Mouse (Mus musculus) lung, postnatal 14 days (tissue): ENCODE results near the gene Irf2bp1.
A peak's percentile ranks its signal among the peaks of the same experiment; 100 is the strongest.

Experiments used
- DNase-seq: peaks from one replicate; pipeline ENCODE4 v3.0.0; 2021

The Irf2bp1 gene

DNA sequence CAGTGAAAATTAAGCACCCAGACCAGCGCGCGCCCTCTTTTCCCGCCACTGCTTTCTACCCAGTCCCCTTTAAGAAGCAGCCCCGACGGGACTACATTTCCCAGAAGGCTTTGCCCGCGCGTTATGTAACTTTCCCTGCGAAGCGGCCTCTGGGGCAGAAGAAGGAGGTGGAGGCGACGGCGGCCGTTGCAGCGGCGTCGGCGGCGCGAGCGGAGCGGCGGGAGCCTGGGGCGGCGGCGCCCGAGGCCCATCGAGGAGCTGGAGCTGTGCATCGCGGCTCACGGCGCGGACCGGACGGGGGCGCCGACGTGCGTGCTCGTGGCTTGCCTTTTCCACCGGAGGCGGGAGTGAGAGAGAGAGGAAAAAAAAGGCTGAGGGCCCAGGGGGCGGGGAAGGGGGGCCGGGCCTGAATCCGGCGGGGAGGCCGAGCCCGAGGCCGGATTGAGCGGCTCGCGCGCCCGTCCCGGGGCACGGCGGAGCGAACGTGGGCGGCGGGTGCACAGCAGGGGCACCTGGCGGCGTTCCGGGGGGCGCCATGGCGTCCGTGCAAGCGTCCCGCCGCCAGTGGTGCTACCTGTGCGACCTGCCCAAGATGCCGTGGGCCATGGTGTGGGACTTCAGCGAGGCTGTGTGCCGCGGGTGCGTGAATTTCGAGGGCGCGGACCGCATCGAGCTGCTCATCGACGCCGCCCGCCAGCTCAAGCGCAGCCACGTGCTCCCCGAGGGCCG lies at the start of gene Irf2bp1:
Gene Irf2bp1, plus strand, starts transcription at position 143 of the 729 bp plus-strand sequence.
- peak; percentile 94 for DNase-seq

GRCm38 (mm10) chr7:18957569-18958383 lies 46.1 kb upstream of the Irf2bp1 start:
- DNase-seq: peak; percentile 58

- no peak for DNase-seq
These were observed 45.5 kb upstream of the Irf2bp1 start for GRCm38 (mm10) chr7:18958384-18958766.

DNA sequence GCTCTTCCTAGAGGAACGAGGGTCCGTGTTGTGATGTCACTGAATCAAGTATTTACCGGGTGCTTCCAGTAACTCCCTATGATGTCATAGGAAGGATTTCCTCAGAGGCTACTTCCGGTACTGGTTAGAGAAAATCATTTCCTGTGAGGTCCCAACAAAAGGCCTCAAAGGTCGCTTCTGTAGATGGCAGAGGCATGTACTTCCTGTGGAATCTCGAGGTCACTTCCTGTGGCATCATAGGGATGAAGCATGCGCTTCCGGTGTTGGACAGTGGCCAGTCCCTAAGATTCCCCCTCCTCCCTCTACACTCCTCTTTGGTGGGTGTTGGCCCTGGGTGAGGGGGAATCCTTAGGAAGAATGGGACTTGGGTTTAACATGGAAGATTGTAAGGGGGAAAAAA lies 44.4 kb upstream of the Irf2bp1 start:
- DNase-seq: peak; percentile 55

GRCm38 (mm10) chr7:18962171-18962792 lies 41.6 kb upstream of the Irf2bp1 start:
- no peak for DNase-seq

DNA sequence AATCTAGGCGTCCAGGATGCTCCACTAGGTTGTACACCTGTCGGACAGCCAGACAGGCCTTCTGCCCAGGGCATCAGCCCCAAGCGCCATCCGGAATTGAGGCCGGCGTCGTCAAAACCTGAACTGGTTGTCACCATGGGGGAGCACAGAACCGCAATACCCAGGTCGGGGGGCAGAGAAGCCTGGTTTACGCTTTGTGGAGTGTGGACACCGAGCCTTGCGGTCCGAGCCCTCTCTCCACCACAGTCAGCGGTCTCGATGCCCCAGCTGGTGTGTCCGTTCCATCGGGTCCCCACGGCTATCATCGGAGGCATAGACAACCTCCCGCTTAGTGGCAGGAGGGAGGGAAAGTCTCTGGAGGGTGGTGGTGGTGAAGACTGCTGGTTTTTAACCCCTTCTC lies 41.0 kb upstream of the Irf2bp1 start:
- no peak for DNase-seq

- DNase-seq: no peak
These were observed 40.5 kb upstream of the Irf2bp1 start for GRCm38 (mm10) chr7:18963294-18963843.

GRCm38 (mm10) chr7:18965312-18965711 lies 38.5 kb upstream of the Irf2bp1 start:
- DNase-seq: no peak

GRCm38 (mm10) chr7:18967603-18968002 lies 36.2 kb upstream of the Irf2bp1 start:
- DNase-seq: no peak

- DNase-seq: no peak
These were observed 32.9 kb upstream of the Irf2bp1 start for GRCm38 (mm10) chr7:18970956-18971355.

- DNase-seq: no peak
These were observed 25.5 kb upstream of the Irf2bp1 start for GRCm38 (mm10) chr7:18978381-18978780.

DNA sequence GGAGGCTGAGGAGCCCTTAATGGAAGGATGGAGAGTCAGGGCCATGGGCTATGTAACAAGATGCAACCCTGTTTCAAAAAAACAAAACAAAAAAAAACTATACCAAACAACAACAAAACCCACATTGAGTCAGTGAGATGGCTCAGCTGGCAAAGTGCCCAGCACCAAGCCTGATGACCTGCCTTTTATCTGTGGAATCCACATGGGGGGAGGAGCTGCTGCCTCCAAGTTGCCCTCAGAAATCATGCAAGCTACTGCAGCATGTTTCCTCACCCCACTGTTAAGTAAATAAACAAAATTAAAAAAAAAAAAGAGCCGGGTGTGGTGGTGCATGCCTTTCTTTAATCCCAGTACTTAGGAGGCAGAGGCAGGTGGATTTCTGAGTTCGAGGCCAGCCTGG lies 17.3 kb upstream of the Irf2bp1 start:
- DNase-seq: no peak

GRCm38 (mm10) chr7:18987100-18987499 lies 16.7 kb upstream of the Irf2bp1 start, which contains the start of gene Nanos2:
TSS of gene Nanos2 (plus strand) at chr7:18987400.
- DNase-seq: no peak

DNA sequence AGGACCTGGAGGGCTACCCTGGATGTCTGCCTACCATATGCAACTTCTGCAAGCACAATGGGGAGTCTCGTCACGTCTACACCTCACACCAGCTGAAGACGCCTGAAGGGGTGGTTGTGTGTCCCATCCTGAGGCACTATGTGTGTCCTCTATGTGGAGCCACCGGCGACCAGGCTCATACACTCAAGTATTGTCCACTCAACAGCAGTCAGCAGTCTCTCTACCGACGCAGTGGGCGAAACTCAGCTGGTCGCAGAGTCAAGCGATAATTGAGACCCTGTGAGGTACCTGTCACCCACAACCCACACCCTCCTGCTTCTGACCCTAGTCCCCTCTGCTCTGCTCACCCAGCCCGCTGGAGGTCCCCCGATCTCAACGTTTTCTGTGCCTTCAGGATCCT lies 16.1 kb upstream of the Irf2bp1 start:
- DNase-seq: no peak

- no peak for DNase-seq
These were observed 15.1 kb upstream of the Irf2bp1 start for GRCm38 (mm10) chr7:18988780-18989179.

DNA sequence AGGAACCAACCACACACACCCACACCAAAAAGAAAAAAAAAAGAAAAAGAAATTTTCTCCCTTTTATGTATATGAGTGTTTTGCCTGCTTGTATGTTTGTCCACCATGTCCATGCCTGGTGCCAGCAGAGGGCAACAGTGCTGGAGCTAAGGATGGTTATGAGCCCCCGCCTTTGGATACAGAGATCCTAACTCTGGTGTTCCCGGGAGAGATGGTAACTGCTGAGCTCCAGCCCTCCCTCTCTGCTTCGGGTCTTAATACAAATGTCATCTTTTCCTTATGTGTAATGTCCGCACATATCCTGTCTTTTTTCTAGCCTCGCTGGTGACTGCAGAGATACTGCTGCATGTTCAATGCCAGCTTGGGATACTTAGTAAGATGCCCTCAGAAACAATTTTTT lies 13.8 kb upstream of the Irf2bp1 start:
- no peak for DNase-seq

GRCm38 (mm10) chr7:18990601-18991295 lies 13.1 kb upstream of the Irf2bp1 start, which contains the start of gene Mypop:
TSS of gene Mypop (plus strand) at chr7:18991245.
- peak; percentile 100 for DNase-seq

GRCm38 (mm10) chr7:18991660-18992293 lies 12.1 kb upstream of the Irf2bp1 start:
- DNase-seq: no peak

DNA sequence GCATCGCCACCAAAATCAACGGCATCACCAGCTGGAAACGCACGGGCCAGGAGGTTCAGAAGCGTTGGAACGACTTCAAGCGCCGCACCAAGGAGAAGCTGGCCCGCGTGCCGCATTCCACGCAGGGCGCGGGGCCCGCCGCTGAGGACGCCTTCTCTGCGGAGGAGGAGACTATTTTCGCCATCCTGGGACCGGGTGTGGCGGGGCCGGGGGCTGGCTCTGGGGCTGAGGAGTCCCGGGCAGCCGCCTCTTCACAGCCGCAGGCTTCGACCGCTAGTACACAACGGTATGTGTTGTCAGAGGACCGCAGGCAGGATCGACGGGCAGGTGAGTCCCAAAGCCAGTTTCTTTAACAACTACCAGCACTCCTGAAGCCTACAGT lies 11.6 kb upstream of the Irf2bp1 start:
- peak; percentile 31 for DNase-seq

DNA sequence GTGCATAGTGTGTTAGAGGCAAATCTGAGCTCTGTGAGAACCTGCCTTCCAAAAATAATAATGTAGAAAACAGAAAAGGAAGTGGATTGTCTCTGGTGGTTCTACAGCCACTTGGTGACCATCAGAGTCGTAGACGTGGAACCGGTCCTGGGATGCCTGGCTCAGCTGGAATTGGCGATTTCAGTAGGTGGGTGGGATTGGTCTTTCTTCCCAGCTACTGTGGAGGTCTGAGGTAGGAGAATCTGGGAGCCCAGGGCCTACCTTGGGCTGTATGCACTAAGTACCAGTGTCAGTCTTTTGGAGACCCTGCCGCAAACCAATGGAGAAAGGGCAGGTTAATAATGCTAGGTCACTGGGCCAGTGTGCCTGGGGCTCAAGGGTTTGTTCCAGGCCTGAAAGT lies 10.8 kb upstream of the Irf2bp1 start:
- DNase-seq: no peak

DNA sequence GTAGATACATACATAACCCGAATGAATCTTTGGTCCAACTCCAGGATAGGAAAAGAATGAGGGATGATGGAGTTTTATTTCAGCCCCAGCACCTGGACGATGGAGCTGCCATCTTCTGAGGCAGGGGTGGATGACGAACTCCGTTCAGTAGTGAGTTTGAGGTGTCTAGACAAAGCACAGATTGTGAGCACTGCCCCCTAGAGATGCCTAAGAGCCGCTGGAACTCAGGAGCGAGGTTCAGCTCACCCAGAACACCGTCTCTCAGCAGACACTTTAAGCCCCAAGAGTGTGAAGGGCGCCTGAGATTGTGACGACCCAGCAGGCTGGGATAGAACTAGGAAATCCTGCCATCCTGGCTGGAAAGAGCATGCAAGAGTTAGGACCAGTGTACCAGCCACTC lies 5.0 kb upstream of the Irf2bp1 start:
- DNase-seq: no peak

GRCm38 (mm10) chr7:19000421-19000820 lies 3.4 kb upstream of the Irf2bp1 start:
- DNase-seq: no peak
